Mouse (Mus musculus) midbrain, embryonic 15.5 days (tissue): Measurements from ENCODE around the gene Acin1. TPM values are rescaled to one million over a fixed set of nuclear protein-coding genes. Genes with fewer than 3 reads are reported as not detected.
"Not testable (repeated sequence)": the region's sequence is repeated elsewhere in the genome, so short reads cannot be mapped to it uniquely, and the experiment has no call there.

Source experiments
- ATAC-seq: fragments of 200-750 bp; cut with Nextera tagmentation; replicated peaks from 2 replicates; pipeline ENCODE4 v1.8.0; 2017; ENCODE audit warnings: moderate TSS enrichment
- H3K27ac ChIP-seq: fragments of 300-500 bp; sonication (generic); 2 replicates; pipeline ENCODE4 v1.5.1; 2015; ENCODE audit warnings: mild to moderate bottlenecking, inconsistent platforms
- H3K27me3 ChIP-seq: fragments of 300-500 bp; sonication (generic); replicated peaks from 2 replicates; pipeline ENCODE4 v1.6.1; 2015; ENCODE audit warnings: inconsistent platforms
- H3K36me3 ChIP-seq: fragments of 300-500 bp; sonication (generic); replicated peaks from 2 replicates; pipeline ENCODE4 v1.6.1; 2015; ENCODE audit warnings: inconsistent platforms
- H3K4me1 ChIP-seq: fragments of 300-500 bp; sonication (generic); 2 replicates; pipeline ENCODE4 v1.6.1; 2015; ENCODE audit warnings: inconsistent platforms
- H3K4me2 ChIP-seq: fragments of 300-500 bp; sonication (generic); 2 replicates; pipeline ENCODE4 v1.6.1; 2015; ENCODE audit warnings: inconsistent platforms, mild to moderate bottlenecking, moderate library complexity
- H3K4me3 ChIP-seq: fragments of 300-500 bp; sonication (generic); 2 replicates; pipeline ENCODE4 v1.5.1; 2015; ENCODE audit warnings: mild to moderate bottlenecking, inconsistent platforms
- H3K9ac ChIP-seq: fragments of 300-500 bp; sonication (generic); 2 replicates; pipeline ENCODE4 v1.6.1; 2015; ENCODE audit warnings: mild to moderate bottlenecking, inconsistent platforms
- H3K9me3 ChIP-seq: fragments of 300-500 bp; sonication (generic); 2 replicates; pipeline ENCODE4 v1.6.1; 2016; ENCODE audit warnings: inconsistent platforms
- WGBS: fragments of 180-500 bp; shearing (Covaris S2); methylation state at CpG from one replicate; pipeline ENCODE4 v1.1.7; 2015; ENCODE audit warnings: mixed read lengths; 5-methylcytosine and 5-hydroxymethylcytosine counted together
- polyA plus RNA-seq: library from polyadenylated mRNA; unstranded; fragments of >200 nt; fragmentation: Nextera tagmentation; extraction: Ambion mirVana; gene quantifications from 2 replicates; pipeline ENCODE4 v1.2.1, GENCODE M21; 2015

Gene Acin1
- polyA plus RNA-seq, 1 experiment from 2014 or later: 145 TPM

GRCm38 (mm10) chr14:54617152-54617896, 69.4 kb downstream of the Acin1 start:
- peaks cover 21% of the 10 kb centered on the region for H3K4me1 ChIP-seq
- H3K36me3 ChIP-seq: peaks cover 9% of the 10 kb centered on the region
- no peaks in the 10 kb centered on the region for H3K27me3 ChIP-seq
- H3K4me3 ChIP-seq: peak overlapping the region; percentile 61
- 2% methylated on average over 37 of the region's 38 CpGs for WGBS
- peak; percentile 68 for ATAC-seq
- peak overlapping the region; percentile 80 for H3K27ac ChIP-seq
- H3K9ac ChIP-seq: peak overlapping the region; percentile 82
- peak overlapping the region; percentile 68 for H3K4me2 ChIP-seq
- no peaks in the 10 kb centered on the region for H3K9me3 ChIP-seq

GRCm38 (mm10) chr14:54616226-54616825, 70.4 kb downstream of the Acin1 start:
- peak overlapping the region; percentile 68; the same call in 1 of the 2 replicates for H3K4me2 ChIP-seq
- H3K9me3 ChIP-seq: no peaks in the 10 kb centered on the region
- no peaks in the 10 kb centered on the region for H3K27me3 ChIP-seq
- peaks cover 21% of the 10 kb centered on the region for H3K4me1 ChIP-seq
- ATAC-seq: no peak
- H3K36me3 ChIP-seq: peaks cover 9% of the 10 kb centered on the region
- 90% methylated on average over 16 of the region's 16 CpGs for WGBS
- no peak overlapping the region for H3K27ac ChIP-seq
- no peak overlapping the region for H3K9ac ChIP-seq
- 0 out of 2 replicates have a peak overlapping the region, but pooled peaks have one; percentile 61 for H3K4me3 ChIP-seq

- H3K4me2 ChIP-seq, H3K36me3 ChIP-seq, ATAC-seq, H3K27me3 ChIP-seq, H3K4me3 ChIP-seq, H3K27ac ChIP-seq, H3K9ac ChIP-seq, H3K9me3 ChIP-seq: not testable (repeated sequence)
- peaks cover 21% of the 10 kb centered on the region for H3K4me1 ChIP-seq
- WGBS: 91% methylated on average over 16 of the region's 16 CpGs
These were observed 72.6 kb downstream of the Acin1 start for GRCm38 (mm10) chr14:54614130-54614529.

GRCm38 (mm10) chr14:54610648-54611047, 76.1 kb downstream of the Acin1 start:
- no peak overlapping the region for H3K27ac ChIP-seq
- H3K9me3 ChIP-seq: no peaks in the 10 kb centered on the region
- 78% methylated on average over 6 of the region's 6 CpGs for WGBS

GRCm38 (mm10) chr14:54609962-54610361, 76.8 kb downstream of the Acin1 start:
- no peak for ATAC-seq

More at GRCm38 (mm10) chr14:54610648-54611047, 76.1 kb downstream of the Acin1 start:
- H3K4me2 ChIP-seq: no peak overlapping the region
- H3K4me3 ChIP-seq: no peak overlapping the region
- no peak for ATAC-seq
- peaks cover 6% of the 10 kb centered on the region; the same call in 1 of the 2 replicates for H3K4me1 ChIP-seq
- peaks cover 4% of the 10 kb centered on the region for H3K36me3 ChIP-seq
- no peaks in the 10 kb centered on the region for H3K27me3 ChIP-seq
- H3K9ac ChIP-seq: no peak overlapping the region; the same call in 1 of the 2 replicates

GRCm38 (mm10) chr14:54609245-54609644, 77.5 kb downstream of the Acin1 start:
- 72% methylated on average over 4 of the region's 4 CpGs for WGBS
- Histone ChIP-seq H3K4me1 (peaks cover 10% of the 10 kb centered on the region), H3K9me3 (no peaks in the 10 kb centered on the region), H3K27me3 (no peaks in the 10 kb centered on the region), H3K4me3 (no peak overlapping the region), H3K36me3 (peaks cover 4% of the 10 kb centered on the region; the same call in 1 of the 2 replicates), H3K9ac (no peak overlapping the region), H3K4me2 (no peak overlapping the region), H3K27ac (no peak overlapping the region)
- no peak for ATAC-seq

More at GRCm38 (mm10) chr14:54609962-54610361, 76.8 kb downstream of the Acin1 start:
- Histone ChIP-seq H3K4me3 (no peak overlapping the region), H3K36me3 (peaks cover 4% of the 10 kb centered on the region), H3K4me2 (no peak overlapping the region), H3K9me3 (no peaks in the 10 kb centered on the region), H3K9ac (no peak overlapping the region), H3K4me1 (peaks cover 3% of the 10 kb centered on the region), H3K27me3 (no peaks in the 10 kb centered on the region), H3K27ac (no peak overlapping the region)
- 66% methylated on average over 4 of the region's 4 CpGs for WGBS

- peaks cover 19% of the 10 kb centered on the region for H3K4me1 ChIP-seq
- H3K4me2 ChIP-seq: no peak overlapping the region
- no peaks in the 10 kb centered on the region for H3K27me3 ChIP-seq
- no peak overlapping the region for H3K9ac ChIP-seq
- WGBS: 46% methylated on average over 8 of the region's 8 CpGs
- no peak for ATAC-seq
- no peaks in the 10 kb centered on the region for H3K36me3 ChIP-seq
- no peaks in the 10 kb centered on the region for H3K9me3 ChIP-seq
- no peak overlapping the region for H3K4me3 ChIP-seq
- H3K27ac ChIP-seq: no peak overlapping the region
These were observed 79.5 kb downstream of the Acin1 start for GRCm38 (mm10) chr14:54607226-54607625.

GRCm38 (mm10) chr14:54605752-54606321, 80.9 kb downstream of the Acin1 start, which contains the start of gene 4931414P19Rik:
Gene 4931414P19Rik (minus strand): TSS chr14:54605993.
- no peaks in the 10 kb centered on the region for H3K9me3 ChIP-seq
- under 1% methylated on average over 32 of the region's 39 CpGs for WGBS
- peaks cover 20% of the 10 kb centered on the region for H3K4me1 ChIP-seq

GRCm38 (mm10) chr14:54603686-54604085, 83.0 kb downstream of the Acin1 start:
- peaks cover 20% of the 10 kb centered on the region for H3K4me1 ChIP-seq
- H3K4me2 ChIP-seq: peak overlapping the region; percentile 46
- H3K9ac ChIP-seq: no peak overlapping the region
- H3K36me3 ChIP-seq: no peaks in the 10 kb centered on the region
- H3K27ac ChIP-seq: peak overlapping the region; percentile 92
- peak overlapping the region; percentile 50 for H3K4me3 ChIP-seq
- no peak for ATAC-seq
- 85% methylated on average over 8 of the region's 8 CpGs for WGBS
- no peaks in the 10 kb centered on the region for H3K27me3 ChIP-seq
- H3K9me3 ChIP-seq: no peaks in the 10 kb centered on the region

More at GRCm38 (mm10) chr14:54605752-54606321, 80.9 kb downstream of the Acin1 start, which contains the start of gene 4931414P19Rik:
- Histone ChIP-seq H3K27me3 (no peaks in the 10 kb centered on the region), H3K9ac (peak within 1 kb of the TSS; percentile 35), H3K4me3 (peak within 1 kb of the TSS; percentile 48), H3K4me2 (peak within 1 kb of the TSS; percentile 72), H3K36me3 (no peaks in the 10 kb centered on the region), H3K27ac (peak within 1 kb of the TSS; percentile 81)
- ATAC-seq: peak; percentile 13; the same call in 1 of the 2 replicates

- H3K4me2 ChIP-seq: peak overlapping the region; percentile 46
- H3K4me3 ChIP-seq: peak overlapping the region; percentile 50
- ATAC-seq: peak; percentile 99
- peaks cover 20% of the 10 kb centered on the region for H3K4me1 ChIP-seq
- no peaks in the 10 kb centered on the region for H3K27me3 ChIP-seq
- no peaks in the 10 kb centered on the region for H3K36me3 ChIP-seq
- no peaks in the 10 kb centered on the region for H3K9me3 ChIP-seq
- H3K9ac ChIP-seq: peak overlapping the region; percentile 59
- H3K27ac ChIP-seq: peak overlapping the region; percentile 92
- WGBS: under 1% methylated on average over 46 of the region's 46 CpGs
These were observed 83.6 kb downstream of the Acin1 start for GRCm38 (mm10) chr14:54603038-54603654.

- Histone ChIP-seq H3K4me2 (peak overlapping the region; percentile 46), H3K9ac (peak overlapping the region; percentile 59; the same call in 1 of the 2 replicates), H3K27me3 (no peaks in the 10 kb centered on the region), H3K36me3 (no peaks in the 10 kb centered on the region), H3K4me3 (peak overlapping the region; percentile 50), H3K9me3 (no peaks in the 10 kb centered on the region), H3K4me1 (peaks cover 20% of the 10 kb centered on the region), H3K27ac (peak overlapping the region; percentile 92)
- WGBS: 31% methylated on average over 4 of the region's 4 CpGs
- ATAC-seq: peak; percentile 27; the same call in 1 of the 2 replicates
These were observed 84.1 kb downstream of the Acin1 start for GRCm38 (mm10) chr14:54602613-54603012.

- Histone ChIP-seq H3K36me3 (no peaks in the 10 kb centered on the region), H3K4me2 (no peak overlapping the region), H3K4me1 (peaks cover 20% of the 10 kb centered on the region), H3K9me3 (no peaks in the 10 kb centered on the region), H3K9ac (no peak overlapping the region), H3K27ac (no peak overlapping the region), H3K27me3 (no peaks in the 10 kb centered on the region), H3K4me3 (no peak overlapping the region)
- ATAC-seq: no peak
- WGBS: 82% methylated on average over 2 of the region's 2 CpGs
These were observed 85.1 kb downstream of the Acin1 start for GRCm38 (mm10) chr14:54601601-54602000.
